Mouse (Mus musculus): Measurements from ENCODE around the gene Nhsl1. TPM values are rescaled to one million over a fixed set of nuclear protein-coding genes. Genes with fewer than 3 reads are reported as not detected.
A peak's percentile ranks its signal among the peaks of the same experiment; 100 is the strongest.

Gene Nhsl1
- polyA plus RNA-seq, 2 experiments, result 0.50 to 0.64 TPM

DNA sequence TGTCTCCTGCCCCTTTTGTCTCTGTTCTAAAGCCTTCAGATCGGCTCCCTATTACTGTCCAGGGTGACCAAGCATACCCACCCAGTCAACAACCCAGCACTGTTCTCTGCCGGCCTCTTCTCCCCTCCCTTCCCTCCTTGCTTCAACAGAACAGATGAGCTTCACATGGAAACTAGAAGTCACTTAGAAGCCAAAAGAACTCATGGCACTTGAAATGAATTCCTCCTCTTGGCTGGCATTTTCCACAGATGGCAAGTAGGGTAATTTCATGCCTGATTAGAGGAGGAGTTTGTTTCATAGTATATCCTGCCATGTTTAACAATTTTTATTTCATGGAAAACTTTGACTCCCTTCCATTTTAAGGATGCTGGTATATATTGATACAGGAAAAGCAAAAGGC lies 85.2 kb downstream of the Nhsl1 start:
- H3K4me1 ChIP-seq (replicated peaks; ENCODE audit: control insufficient read depth in 2 of 2, insufficient read depth in 2 of 2, low read length in 1 of 2), result peaks cover 0 to 10% of the 10 kb centered on the region in 2 experiments; a peak in 1 of 4 replicates
- no peak overlapping the region for H3K4me3 ChIP-seq (ENCODE audit: insufficient read depth in 1 of 2, low read depth in 2 of 2, low read length in 2 of 2)
- no peak for TF ChIP-seq EP300 (IDR thresholded peaks at IDR 0.05; ENCODE audit: low read depth)
- TF ChIP-seq CTCF (IDR thresholded peaks at IDR 0.05; ENCODE audit: low read depth), result no peak
- no peak overlapping the region for H3K4me2 ChIP-seq (ENCODE audit: low read depth)
- H3K9ac ChIP-seq (replicated peaks), result no peak overlapping the region
- no peaks in the 10 kb centered on the region for H3K36me3 ChIP-seq (replicated peaks; ENCODE audit: control insufficient read depth, insufficient read depth, low read depth)
- no peak overlapping the region for H3K27ac ChIP-seq
- H3K9me3 ChIP-seq (ENCODE audit: control insufficient read depth, low read length), result no peaks in the 10 kb centered on the region
- ATAC-seq (ENCODE audit: insufficient read depth) (no peak), DNase-seq (ENCODE audit: low read depth in 3 of 3, low spot score in 3 of 3) (no peak)
- H3K27me3 ChIP-seq (ENCODE audit: control insufficient read depth, insufficient read depth, low read length), result no peaks in the 10 kb centered on the region
- WGBS (ENCODE audit: insufficient replicate concordance), result 72% methylated on average over 2 of the region's 2 CpGs

DNA sequence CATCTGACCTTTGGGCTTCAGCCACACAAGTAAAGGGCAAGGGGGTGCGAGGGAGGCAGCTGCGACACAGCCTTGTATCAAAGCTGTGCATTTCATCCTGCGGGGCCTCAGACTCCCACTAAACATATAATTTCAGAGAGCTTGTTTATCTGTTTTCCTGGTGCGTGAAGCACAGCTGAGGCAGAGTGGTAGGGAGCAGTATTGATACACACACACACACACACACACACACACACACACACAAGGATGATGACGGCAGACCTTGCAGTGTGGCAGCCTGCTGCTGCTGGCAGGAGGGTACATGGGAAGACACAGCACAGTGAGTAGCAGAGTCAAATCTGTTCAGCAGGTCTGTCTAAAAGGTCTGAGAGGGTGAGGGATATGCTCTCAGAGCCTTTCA lies 85.9 kb downstream of the Nhsl1 start:
- WGBS (ENCODE audit: insufficient replicate concordance), result 69% methylated on average over 5 of the region's 5 CpGs
- TF ChIP-seq CTCF (IDR thresholded peaks at IDR 0.05; ENCODE audit: low read depth) (no peak), EP300 (IDR thresholded peaks at IDR 0.05; ENCODE audit: low read depth) (no peak)
- H3K27me3 ChIP-seq (ENCODE audit: control insufficient read depth, insufficient read depth, low read length), result no peaks in the 10 kb centered on the region

DNA sequence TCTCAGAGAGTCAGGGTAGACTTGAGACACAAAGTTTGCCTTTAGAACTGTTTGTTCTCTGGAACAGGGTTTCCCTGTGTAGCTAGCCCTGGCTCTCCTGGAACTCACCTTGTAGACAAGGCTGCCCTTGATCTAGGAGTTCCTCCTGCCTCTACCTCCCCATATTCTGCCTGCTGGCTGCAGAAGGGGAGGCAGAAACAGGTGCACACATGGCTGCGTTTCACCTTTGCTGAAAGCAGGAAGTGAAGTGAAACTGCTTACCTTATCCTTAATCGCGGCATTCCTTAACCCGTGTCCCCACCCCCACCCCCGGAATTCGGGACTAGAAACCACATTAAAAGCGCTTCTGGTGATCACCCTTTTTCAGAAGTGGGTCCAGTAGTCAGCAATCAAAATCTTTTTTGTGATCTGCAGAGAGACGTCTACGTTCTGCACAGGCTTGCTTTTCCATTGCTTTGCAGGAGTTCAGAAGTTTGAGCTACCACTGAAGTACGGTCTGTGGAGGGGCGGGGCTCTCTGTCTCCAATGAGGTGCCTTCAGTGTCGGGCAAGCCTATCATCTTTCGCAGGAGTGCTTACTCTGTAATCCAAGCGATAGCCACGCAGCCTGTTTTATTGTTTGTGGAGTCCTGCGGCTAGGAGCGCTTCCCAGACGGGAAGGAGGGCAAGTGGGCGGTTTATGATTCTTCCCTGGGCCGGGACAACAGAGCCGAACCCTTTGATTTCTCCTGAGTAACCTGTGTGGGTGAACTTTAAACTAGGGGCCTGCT lies 88.5 kb downstream of the Nhsl1 start:
- Histone ChIP-seq H3K27me3 (ENCODE audit: control insufficient read depth, insufficient read depth, low read length) (no peaks in the 10 kb centered on the region), H3K4me1 (replicated peaks; ENCODE audit: control insufficient read depth in 2 of 2, insufficient read depth in 2 of 2, low read length in 1 of 2) (peaks cover 0 to 8% of the 10 kb centered on the region in 2 experiments; a peak in 1 of 4 replicates), H3K36me3 (replicated peaks; ENCODE audit: control insufficient read depth, insufficient read depth, low read depth) (no peaks in the 10 kb centered on the region), H3K4me2 (ENCODE audit: low read depth) (peak overlapping the region; percentile 54), H3K9me3 (ENCODE audit: control insufficient read depth, low read length) (no peaks in the 10 kb centered on the region), H3K27ac (no peak overlapping the region), H3K9ac (replicated peaks) (no peak overlapping the region; the same call in 1 of the 2 replicates), H3K4me3 (ENCODE audit: insufficient read depth in 1 of 2, low read depth in 2 of 2, low read length in 2 of 2) (peak overlapping the region; percentile 48 to 64)
- DNase-seq (ENCODE audit: low read depth in 3 of 3, low spot score in 3 of 3) (peak; percentile 40 to 57 (median 52)), ATAC-seq (ENCODE audit: insufficient read depth) (peak; percentile 79)
- under 1% methylated on average over 21 of the region's 21 CpGs for WGBS (ENCODE audit: insufficient replicate concordance)
- TF ChIP-seq CTCF (IDR thresholded peaks at IDR 0.05; ENCODE audit: low read depth) (no peak), EP300 (IDR thresholded peaks at IDR 0.05; ENCODE audit: low read depth) (no peak)

More for the DNA sequence above, 85.9 kb downstream of the Nhsl1 start:
- H3K4me2 ChIP-seq (ENCODE audit: low read depth), result no peak overlapping the region
- H3K9ac ChIP-seq (replicated peaks), result no peak overlapping the region
- no peaks in the 10 kb centered on the region for H3K9me3 ChIP-seq (ENCODE audit: control insufficient read depth, low read length)
- H3K4me1 ChIP-seq (replicated peaks; ENCODE audit: control insufficient read depth in 2 of 2, insufficient read depth in 2 of 2, low read length in 1 of 2), result peaks cover 0 to 10% of the 10 kb centered on the region in 2 experiments; a peak in 1 of 4 replicates
- DNase-seq (ENCODE audit: low read depth in 3 of 3, low spot score in 3 of 3) (no peak), ATAC-seq (ENCODE audit: insufficient read depth) (no peak)
- H3K4me3 ChIP-seq (ENCODE audit: insufficient read depth in 1 of 2, low read depth in 2 of 2, low read length in 2 of 2), result no peak overlapping the region
- no peak overlapping the region for H3K27ac ChIP-seq
- H3K36me3 ChIP-seq (replicated peaks; ENCODE audit: control insufficient read depth, insufficient read depth, low read depth), result no peaks in the 10 kb centered on the region

DNA sequence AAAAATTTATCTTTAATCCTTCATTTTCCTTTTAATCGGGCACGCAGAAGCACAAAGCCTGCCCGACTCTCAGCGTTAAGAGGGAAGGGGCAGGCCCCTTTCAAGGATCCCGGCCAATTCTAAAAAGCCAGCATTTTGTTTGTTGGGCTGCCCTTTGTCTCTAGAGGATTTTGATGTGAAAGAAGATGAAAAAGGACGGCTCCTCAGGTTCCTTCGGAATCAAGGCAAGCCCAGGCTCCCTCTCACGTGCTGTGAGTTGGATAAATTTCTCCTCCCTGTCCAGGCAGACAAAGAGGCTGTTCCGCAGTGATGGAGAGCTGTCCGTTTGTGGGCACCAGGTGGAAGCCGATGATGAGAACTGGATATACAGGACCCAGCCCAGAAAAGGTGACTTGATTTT lies 89.3 kb downstream of the Nhsl1 start:
- H3K36me3 ChIP-seq (replicated peaks; ENCODE audit: control insufficient read depth, insufficient read depth, low read depth), result no peaks in the 10 kb centered on the region
- TF ChIP-seq EP300 (IDR thresholded peaks at IDR 0.05; ENCODE audit: low read depth), result no peak
- TF ChIP-seq CTCF (IDR thresholded peaks at IDR 0.05; ENCODE audit: low read depth), result no peak
- peak overlapping the region; percentile 54 for H3K4me2 ChIP-seq (ENCODE audit: low read depth)
- H3K4me1 ChIP-seq (replicated peaks; ENCODE audit: control insufficient read depth in 2 of 2, insufficient read depth in 2 of 2, low read length in 1 of 2), result peaks cover 0 to 8% of the 10 kb centered on the region in 2 experiments; a peak in 1 of 4 replicates
- no peak overlapping the region for H3K9ac ChIP-seq (replicated peaks)
- peak overlapping the region in 1 of 2 experiments; percentile 48; a peak in 1 of 4 replicates for H3K4me3 ChIP-seq (ENCODE audit: insufficient read depth in 1 of 2, low read depth in 2 of 2, low read length in 2 of 2)
- H3K27ac ChIP-seq, result no peak overlapping the region
- H3K27me3 ChIP-seq (ENCODE audit: control insufficient read depth, insufficient read depth, low read length), result no peaks in the 10 kb centered on the region
- ATAC-seq (ENCODE audit: insufficient read depth) (no peak), DNase-seq (ENCODE audit: low read depth in 3 of 3, low spot score in 3 of 3) (no peak)
- no peaks in the 10 kb centered on the region for H3K9me3 ChIP-seq (ENCODE audit: control insufficient read depth, low read length)
- 47% methylated on average over 11 of the region's 11 CpGs for WGBS (ENCODE audit: insufficient replicate concordance)

DNA sequence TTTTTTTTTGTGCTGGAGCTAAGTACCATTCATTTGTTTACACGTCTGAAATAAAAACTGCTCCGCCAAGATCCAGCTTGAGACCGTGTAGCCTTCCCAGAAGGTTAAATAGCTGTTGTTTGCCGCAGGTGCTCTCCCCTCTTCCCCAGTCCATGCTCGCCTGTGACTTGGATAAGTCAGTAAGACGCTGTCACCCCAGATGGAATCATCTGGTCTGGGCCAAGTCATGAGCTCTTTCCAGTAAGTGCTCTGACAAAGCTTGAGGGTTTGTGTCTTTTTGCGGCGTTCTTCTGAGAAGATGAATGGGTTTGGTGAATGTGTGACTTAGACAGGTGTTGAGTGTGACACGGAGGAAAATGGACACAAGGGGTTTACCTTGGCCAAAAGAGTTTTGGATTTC lies 89.8 kb downstream of the Nhsl1 start:
- Histone ChIP-seq H3K27ac (no peak overlapping the region), H3K4me1 (replicated peaks; ENCODE audit: control insufficient read depth in 2 of 2, insufficient read depth in 2 of 2, low read length in 1 of 2) (peaks cover 0 to 8% of the 10 kb centered on the region in 2 experiments; a peak in 1 of 4 replicates), H3K4me3 (ENCODE audit: insufficient read depth in 1 of 2, low read depth in 2 of 2, low read length in 2 of 2) (no peak overlapping the region), H3K27me3 (ENCODE audit: control insufficient read depth, insufficient read depth, low read length) (no peaks in the 10 kb centered on the region), H3K9me3 (ENCODE audit: control insufficient read depth, low read length) (no peaks in the 10 kb centered on the region), H3K4me2 (ENCODE audit: low read depth) (no peak overlapping the region), H3K9ac (replicated peaks) (no peak overlapping the region), H3K36me3 (replicated peaks; ENCODE audit: control insufficient read depth, insufficient read depth, low read depth) (no peaks in the 10 kb centered on the region)
- TF ChIP-seq EP300 (IDR thresholded peaks at IDR 0.05; ENCODE audit: low read depth) (no peak), CTCF (IDR thresholded peaks at IDR 0.05; ENCODE audit: low read depth) (no peak)
- DNase-seq (ENCODE audit: low read depth in 3 of 3, low spot score in 3 of 3), result no peak
- ATAC-seq (ENCODE audit: insufficient read depth), result no peak
- 72% methylated on average over 9 of the region's 9 CpGs for WGBS (ENCODE audit: insufficient replicate concordance)

All from liver, embryonic 14.5 days (tissue).